Mouse (Mus musculus): ENCODE results near the gene Krtap5-4.
"Not testable (repeated sequence)": the region's sequence is repeated elsewhere in the genome, so short reads cannot be mapped to it uniquely, and the experiment has no call there.

DNA sequence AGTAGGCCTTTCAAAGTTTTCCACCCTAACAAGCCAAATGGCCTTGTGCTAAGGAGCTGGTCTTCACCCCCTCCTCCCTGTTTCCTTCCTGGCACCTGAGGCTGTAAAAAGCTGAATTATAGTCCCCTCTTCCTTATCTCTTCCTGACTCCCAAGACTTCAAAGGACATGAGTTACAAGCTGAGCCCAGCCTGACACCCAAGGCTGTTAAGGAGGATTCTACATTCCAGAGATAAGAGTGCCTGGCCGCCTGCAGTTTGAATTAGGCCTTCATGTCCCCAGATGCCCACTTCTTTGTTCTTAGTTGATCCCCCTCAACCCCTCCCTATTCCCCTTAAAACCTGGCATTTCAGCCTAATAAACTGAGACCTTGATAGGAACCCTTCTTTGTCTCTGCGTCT, 20.5 kb upstream of the Krtap5-4 start:
- TF ChIP-seq POLR2A (IDR thresholded peaks at IDR 0.05; ENCODE audit: low read depth, low read length); CHD1 (IDR thresholded peaks at IDR 0.05; ENCODE audit: low read depth, low read length); CTCF (conservative IDR thresholded peaks at IDR 0.05 in 1 of 2, IDR thresholded peaks at IDR 0.05 in 1 of 2; ENCODE audit: low read depth in 2 of 2, low read length in 2 of 2); MAX (IDR thresholded peaks at IDR 0.05; ENCODE audit: low read length); CHD2 (IDR thresholded peaks at IDR 0.05; ENCODE audit: low read length); USF1 (IDR thresholded peaks at IDR 0.05; ENCODE audit: low read depth, low read length); E2F4 (IDR thresholded peaks at IDR 0.05; ENCODE audit: insufficient replicate concordance, low read depth, low read length); MEF2A (IDR thresholded peaks at IDR 0.05; ENCODE audit: borderline replicate concordance, low read depth, low read length); SMC3 (IDR thresholded peaks at IDR 0.05; ENCODE audit: low read depth, low read length); BHLHE40 (IDR thresholded peaks at IDR 0.05; ENCODE audit: low read depth, low read length); EP300 (IDR thresholded peaks at IDR 0.05; ENCODE audit: low read length); MYC (IDR thresholded peaks at IDR 0.05; ENCODE audit: low read depth, low read length); GABPA (IDR thresholded peaks at IDR 0.05; ENCODE audit: insufficient replicate concordance, low read depth, low read length): not testable (repeated sequence)

All from CH12.LX (cell line).